ENCODE assay signal across 19 mouse cellular contexts in genomic region chr11:80878026-80878425, GRCm38 (mm10). TPM values are rescaled to one million over a fixed set of nuclear protein-coding genes. Genes with fewer than 3 reads are reported as not detected.
"Had no signal": no experiment of that assay in that cellular context is flagged by ENCODE, and none has a peak within 500 bp of the region (broad histone marks: within the 10 kb centered on the region; RNA-seq: fewer than 3 reads in every experiment).

No protein-coding gene starts in this region.

- DNase-seq: lung, adult 2 months; spleen, adult 18-20 months; thymus, adult 18-20 months; thymus, postnatal 14 days had no signal

- H3K36me3 ChIP-seq: kidney, embryonic 15.5 days; limb, embryonic 13.5 days; midbrain, embryonic 12.5 days; neural tube, embryonic 13.5 days had no signal

- H3K27me3 ChIP-seq: kidney, embryonic 15.5 days; limb, embryonic 13.5 days; midbrain, embryonic 12.5 days; neural tube, embryonic 13.5 days had no signal

- H3K9me3 ChIP-seq: kidney, embryonic 15.5 days; limb, embryonic 13.5 days; midbrain, embryonic 12.5 days; neural tube, embryonic 13.5 days had no signal

- H3K4me3 ChIP-seq: kidney, embryonic 15.5 days; limb, embryonic 13.5 days; midbrain, embryonic 12.5 days; neural tube, embryonic 13.5 days had no signal

- H3K4me1 ChIP-seq: midbrain, embryonic 12.5 days had no signal

- H3K27ac ChIP-seq: limb, embryonic 13.5 days; liver, embryonic 14.5 days; midbrain, embryonic 12.5 days; neural tube, embryonic 13.5 days had no signal

RNA-seq across cellular contexts. Expression of gene Spaca3, which starts 19.9 kb away (rescaled TPM):
- total RNA-seq: layer of hippocampus, adult 18-20 months; layer of hippocampus, postnatal 10 days; left cerebral cortex, adult 18-20 months; left cerebral cortex, postnatal 10 days; left cerebral cortex, postnatal 4 days; liver, adult 2 months; megakaryocyte-erythroid progenitor cell, adult 5-6 weeks had no signal
- polyA plus RNA-seq: kidney, embryonic 15.5 days; limb, embryonic 13.5 days; liver, adult 2 months; lung, adult 2 months; midbrain, embryonic 12.5 days; midbrain, embryonic 16.5 days; neural tube, embryonic 13.5 days; stomach, embryonic 14.5 days; urinary bladder, adult 2 months had no signal
